Mouse (Mus musculus) intestine, embryonic 14.5 days (tissue): ENCODE measurements around the gene Vmn1r88. TPM values are rescaled to one million over a fixed set of nuclear protein-coding genes. Genes with fewer than 3 reads are reported as not detected.

Experiments used
- polyA plus RNA-seq: library from polyadenylated mRNA; unstranded; fragments of >200 nt; fragmentation: Nextera tagmentation; extraction: Ambion mirVana; gene quantifications from 2 replicates; pipeline ENCODE4 v1.2.1, GENCODE M21; 2014

Vmn1r88 gene
- polyA plus RNA-seq, 1 experiment from 2014 or later, result 0.03 TPM

Other genes starting within 250 kb of the Vmn1r88 start
- gene Rps5, start 237.3 kb upstream of the Vmn1r88 start, polyA plus RNA-seq, result 1,510 and 1,578 TPM in 2 replicates
- gene Rnf225, start 232.2 kb upstream of the Vmn1r88 start, polyA plus RNA-seq, result 0.45 and 0.63 TPM in 2 replicates
- gene Zfp324, start 193.7 kb upstream of the Vmn1r88 start, polyA plus RNA-seq, result 7.4 and 8.3 TPM in 2 replicates
- 5.4 and 6.5 TPM in 2 replicates for gene Zfp446, start 181.7 kb upstream of the Vmn1r88 start, polyA plus RNA-seq
- 0.38 TPM in 1 of 2 replicates, not detected in the other for gene Slc27a5, start 161.4 kb upstream of the Vmn1r88 start, polyA plus RNA-seq
- gene Trim28, start 160.5 kb upstream of the Vmn1r88 start, polyA plus RNA-seq, result 390 and 414 TPM in 2 replicates
- 23.7 and 26.9 TPM in 2 replicates for gene Zbtb45, start 149.5 kb upstream of the Vmn1r88 start, polyA plus RNA-seq
- gene Chmp2a, start 124.8 kb upstream of the Vmn1r88 start, polyA plus RNA-seq, result 157 and 161 TPM in 2 replicates
- gene Ube2m, start 121.3 kb upstream of the Vmn1r88 start, polyA plus RNA-seq, result 72.7 and 124 TPM in 2 replicates
- 2.5 and 2.7 TPM in 2 replicates for gene Mzf1, start 104.8 kb upstream of the Vmn1r88 start, polyA plus RNA-seq
- not detected in 2 replicates for gene Vmn1r85, start 64.4 kb upstream of the Vmn1r88 start, polyA plus RNA-seq
- not detected in 2 replicates for gene Vmn1r86, start 39.7 kb upstream of the Vmn1r88 start, polyA plus RNA-seq
- gene Vmn1r87, start 19.4 kb upstream of the Vmn1r88 start, polyA plus RNA-seq, result not detected in 2 replicates
- gene Vmn1r89, start 53.5 kb downstream of the Vmn1r88 start, polyA plus RNA-seq, result not detected in 2 replicates
- gene Lig1, start 117.7 kb downstream of the Vmn1r88 start, polyA plus RNA-seq, result 110 and 115 TPM in 2 replicates
- gene Zswim9, start 119.2 kb downstream of the Vmn1r88 start, polyA plus RNA-seq, result 4.7 and 6.0 TPM in 2 replicates
- gene Pla2g4c, start 165.1 kb downstream of the Vmn1r88 start, polyA plus RNA-seq, result 0.97 and 1.0 TPM in 2 replicates
- not detected in 2 replicates for gene Cabp5, start 238.6 kb downstream of the Vmn1r88 start, polyA plus RNA-seq